Mouse (Mus musculus): ENCODE measurements at regions not wholly inside any gene's neighbourhood (a gene's known extent, or its start where the extent isn't known, plus 50 kb on each side); places are given as distances from the start of the nearest gene placed in this dataset.

DNA sequence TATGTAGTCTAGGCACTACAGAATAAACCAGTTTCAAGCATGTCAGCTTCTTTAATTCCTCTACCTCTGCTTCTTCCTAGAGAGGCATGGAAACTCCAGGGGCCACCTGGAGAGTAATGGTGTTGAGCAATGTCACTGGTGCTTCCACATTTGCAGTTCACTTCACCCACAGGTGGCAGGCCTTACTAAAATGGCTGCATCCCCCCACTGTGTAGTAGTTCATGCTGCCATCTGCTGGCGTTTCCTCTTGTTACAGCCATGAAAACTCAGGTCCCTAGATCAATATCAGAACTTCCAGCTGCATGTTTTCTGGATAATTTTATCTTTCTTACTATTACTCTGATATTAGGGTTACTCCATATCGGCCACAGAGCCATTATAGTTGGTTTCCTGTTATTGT is 336.2 kb upstream of the 2610001J05Rik start:
- H3K27me3 ChIP-seq (ENCODE audit: control insufficient read depth, insufficient read depth, low read length) = no peaks in the 10 kb centered on the region
- no peak overlapping the region for H3K4me3 ChIP-seq (ENCODE audit: control insufficient read depth in 1 of 2, insufficient read depth in 1 of 2, low read depth in 1 of 2, low read length in 2 of 2)
- H3K9ac ChIP-seq (ENCODE audit: low read length) = no peak overlapping the region
- H3K9me3 ChIP-seq (ENCODE audit: control insufficient read depth, low read length) = no peaks in the 10 kb centered on the region
- H3K4me1 ChIP-seq (ENCODE audit: control insufficient read depth in 2 of 2, insufficient read depth in 2 of 2, low read length in 2 of 2) = no peaks in the 10 kb centered on the region
- no peaks in the 10 kb centered on the region for H3K36me3 ChIP-seq (ENCODE audit: control insufficient read depth, insufficient read depth, low read length)
- ATAC-seq (ENCODE audit: insufficient number of reproducible peaks, insufficient read depth, low FRiP score, low read depth) = no peak
- no peak overlapping the region for H3K27ac ChIP-seq (replicated peaks in 1 of 2; ENCODE audit: control insufficient read depth in 1 of 2, insufficient read depth in 1 of 2, low read depth in 2 of 2, low read length in 2 of 2)
- 13% methylated on average over 2 of the region's 2 CpGs for WGBS
- H3K4me2 ChIP-seq (ENCODE audit: low read length) = no peak overlapping the region

DNA sequence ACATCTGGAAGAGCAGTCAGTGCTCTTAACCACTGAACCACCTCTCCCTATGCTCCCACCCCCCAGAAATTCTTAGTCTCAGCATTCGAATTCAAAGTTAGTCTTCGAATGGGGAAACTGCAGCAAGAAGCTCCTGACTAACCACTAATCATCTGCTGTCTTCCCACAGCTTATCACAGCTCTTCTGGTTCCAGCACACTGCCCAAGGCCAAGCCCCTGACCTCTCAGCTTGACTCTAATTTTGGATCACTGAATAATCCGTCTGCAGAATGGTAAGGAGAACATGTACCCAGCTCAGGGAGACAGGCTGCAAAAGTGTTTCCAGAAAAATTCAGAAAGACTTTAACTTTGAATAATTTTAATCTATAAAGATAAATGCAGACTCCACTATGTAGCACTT is 325.8 kb upstream of the 2610001J05Rik start:
- Histone ChIP-seq H3K9me3 (ENCODE audit: control insufficient read depth, low read length) (no peaks in the 10 kb centered on the region), H3K27me3 (ENCODE audit: control insufficient read depth, insufficient read depth, low read length) (no peaks in the 10 kb centered on the region), H3K9ac (ENCODE audit: low read length) (no peak overlapping the region), H3K36me3 (ENCODE audit: control insufficient read depth, insufficient read depth, low read length) (no peaks in the 10 kb centered on the region), H3K27ac (replicated peaks in 1 of 2; ENCODE audit: control insufficient read depth in 1 of 2, insufficient read depth in 1 of 2, low read depth in 2 of 2, low read length in 2 of 2) (no peak overlapping the region), H3K4me3 (ENCODE audit: control insufficient read depth in 1 of 2, insufficient read depth in 1 of 2, low read depth in 1 of 2, low read length in 2 of 2) (no peak overlapping the region), H3K4me2 (ENCODE audit: low read length) (no peak overlapping the region), H3K4me1 (ENCODE audit: control insufficient read depth in 2 of 2, insufficient read depth in 2 of 2, low read length in 2 of 2) (no peaks in the 10 kb centered on the region)
- WGBS = 36% methylated on average over 3 of the region's 3 CpGs
- no peak for ATAC-seq (ENCODE audit: insufficient number of reproducible peaks, insufficient read depth, low FRiP score, low read depth)

DNA sequence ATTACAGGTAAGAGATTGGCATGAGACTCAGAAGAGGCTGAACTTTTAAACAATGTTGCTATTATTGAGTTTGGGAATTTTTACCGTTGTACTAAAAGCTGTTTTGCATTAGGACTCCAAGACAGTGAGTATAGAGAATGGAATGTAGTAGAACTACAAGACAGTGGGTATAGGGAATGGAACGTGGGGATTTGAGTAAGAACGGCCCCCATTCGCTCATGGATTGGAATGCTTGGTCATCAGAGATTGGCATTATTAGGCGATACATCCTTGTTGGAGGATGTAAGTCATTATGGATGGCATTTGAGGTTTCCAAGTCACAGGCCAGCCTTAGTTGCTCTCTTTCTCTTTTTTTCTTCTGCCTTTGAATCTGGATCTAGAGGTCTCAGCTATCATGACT is 324.0 kb upstream of the 2610001J05Rik start:
- no peak for ATAC-seq (ENCODE audit: insufficient number of reproducible peaks, insufficient read depth, low FRiP score, low read depth)
- WGBS = 75% methylated on average over 5 of the region's 5 CpGs
- H3K4me1 ChIP-seq (ENCODE audit: control insufficient read depth in 2 of 2, insufficient read depth in 2 of 2, low read length in 2 of 2) = no peaks in the 10 kb centered on the region
- H3K36me3 ChIP-seq (ENCODE audit: control insufficient read depth, insufficient read depth, low read length) = no peaks in the 10 kb centered on the region
- no peak overlapping the region for H3K4me3 ChIP-seq (ENCODE audit: control insufficient read depth in 1 of 2, insufficient read depth in 1 of 2, low read depth in 1 of 2, low read length in 2 of 2)
- H3K27ac ChIP-seq (replicated peaks in 1 of 2; ENCODE audit: control insufficient read depth in 1 of 2, insufficient read depth in 1 of 2, low read depth in 2 of 2, low read length in 2 of 2) = no peak overlapping the region
- no peak overlapping the region for H3K4me2 ChIP-seq (ENCODE audit: low read length)
- H3K27me3 ChIP-seq (ENCODE audit: control insufficient read depth, insufficient read depth, low read length) = no peaks in the 10 kb centered on the region
- H3K9ac ChIP-seq (ENCODE audit: low read length) = no peak overlapping the region
- no peaks in the 10 kb centered on the region for H3K9me3 ChIP-seq (ENCODE audit: control insufficient read depth, low read length)

DNA sequence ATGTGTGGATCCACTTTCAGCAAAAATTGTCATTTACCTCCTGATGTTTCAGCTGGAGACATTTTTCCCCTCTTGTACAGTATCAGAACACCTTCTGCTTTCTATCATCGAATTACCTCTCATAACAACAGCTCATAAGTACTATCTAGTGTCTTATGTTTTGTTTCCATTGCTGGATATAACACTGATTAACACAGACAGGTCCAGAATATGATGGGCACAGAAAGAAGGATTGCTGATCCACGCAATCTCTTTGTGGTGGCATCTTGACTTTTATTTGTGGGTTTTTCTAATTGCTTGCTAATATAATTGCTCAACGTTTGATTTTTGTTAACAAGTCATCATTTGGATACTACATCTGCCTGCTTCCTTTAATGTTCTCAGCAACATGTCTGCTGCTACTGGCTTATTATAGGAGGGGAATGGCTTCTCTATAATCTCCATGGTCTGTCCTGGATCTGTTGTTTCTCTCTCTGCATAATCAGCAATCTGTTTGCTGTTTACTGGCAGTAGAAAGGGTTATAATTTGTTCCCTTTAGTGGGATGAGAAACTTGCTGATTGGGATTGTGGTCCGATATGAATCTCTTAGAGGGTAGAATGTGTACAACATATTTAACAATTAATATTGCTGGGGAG is 320.2 kb upstream of the 2610001J05Rik start:
- H3K4me3 ChIP-seq (ENCODE audit: control insufficient read depth in 1 of 2, insufficient read depth in 1 of 2, low read depth in 1 of 2, low read length in 2 of 2) = no peak overlapping the region
- no peak overlapping the region for H3K27ac ChIP-seq (replicated peaks in 1 of 2; ENCODE audit: control insufficient read depth in 1 of 2, insufficient read depth in 1 of 2, low read depth in 2 of 2, low read length in 2 of 2)
- no peaks in the 10 kb centered on the region for H3K36me3 ChIP-seq (ENCODE audit: control insufficient read depth, insufficient read depth, low read length)
- 79% methylated on average over 4 of the region's 4 CpGs for WGBS
- H3K4me1 ChIP-seq (ENCODE audit: control insufficient read depth in 2 of 2, insufficient read depth in 2 of 2, low read length in 2 of 2) = no peaks in the 10 kb centered on the region
- H3K9me3 ChIP-seq (ENCODE audit: control insufficient read depth, low read length) = no peaks in the 10 kb centered on the region
- no peaks in the 10 kb centered on the region for H3K27me3 ChIP-seq (ENCODE audit: control insufficient read depth, insufficient read depth, low read length)
- no peak overlapping the region for H3K9ac ChIP-seq (ENCODE audit: low read length)
- no peak for ATAC-seq (ENCODE audit: insufficient number of reproducible peaks, insufficient read depth, low FRiP score, low read depth)
- no peak overlapping the region for H3K4me2 ChIP-seq (ENCODE audit: low read length)

DNA sequence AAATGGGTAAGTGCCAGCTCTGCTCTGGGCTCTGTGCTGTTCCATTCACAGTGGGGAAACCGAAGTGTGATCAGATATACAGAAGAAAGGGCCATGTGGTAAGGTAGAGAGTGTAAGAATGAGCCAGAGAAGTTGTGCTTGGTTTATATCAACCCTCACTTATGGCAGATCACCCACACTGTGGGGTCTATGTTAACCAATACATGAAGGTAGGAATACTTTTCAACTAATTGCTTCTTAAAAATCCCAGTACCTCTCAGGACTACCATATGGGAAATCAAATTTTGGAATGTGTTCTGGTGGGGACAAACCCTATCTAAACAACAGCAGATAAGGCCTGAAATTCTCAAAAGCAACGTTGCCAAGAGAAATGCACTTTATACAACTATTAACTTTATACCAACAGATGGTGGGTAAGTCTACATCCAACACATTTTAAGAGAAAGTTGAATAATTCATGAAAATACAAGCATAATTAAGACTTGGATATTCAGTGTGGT is 314.7 kb upstream of the 2610001J05Rik start:
- Histone ChIP-seq H3K9ac (ENCODE audit: low read length) (no peak overlapping the region), H3K36me3 (ENCODE audit: control insufficient read depth, insufficient read depth, low read length) (no peaks in the 10 kb centered on the region), H3K9me3 (ENCODE audit: control insufficient read depth, low read length) (peaks cover 6% of the 10 kb centered on the region), H3K27ac (replicated peaks in 1 of 2; ENCODE audit: control insufficient read depth in 1 of 2, insufficient read depth in 1 of 2, low read depth in 2 of 2, low read length in 2 of 2) (no peak overlapping the region), H3K4me2 (ENCODE audit: low read length) (no peak overlapping the region), H3K27me3 (ENCODE audit: control insufficient read depth, insufficient read depth, low read length) (no peaks in the 10 kb centered on the region), H3K4me3 (ENCODE audit: control insufficient read depth in 1 of 2, insufficient read depth in 1 of 2, low read depth in 1 of 2, low read length in 2 of 2) (no peak overlapping the region), H3K4me1 (ENCODE audit: control insufficient read depth in 2 of 2, insufficient read depth in 2 of 2, low read length in 2 of 2) (no peaks in the 10 kb centered on the region)
- ATAC-seq (ENCODE audit: insufficient number of reproducible peaks, insufficient read depth, low FRiP score, low read depth) = no peak
- WGBS = 49% methylated on average over 2 of the region's 2 CpGs

DNA sequence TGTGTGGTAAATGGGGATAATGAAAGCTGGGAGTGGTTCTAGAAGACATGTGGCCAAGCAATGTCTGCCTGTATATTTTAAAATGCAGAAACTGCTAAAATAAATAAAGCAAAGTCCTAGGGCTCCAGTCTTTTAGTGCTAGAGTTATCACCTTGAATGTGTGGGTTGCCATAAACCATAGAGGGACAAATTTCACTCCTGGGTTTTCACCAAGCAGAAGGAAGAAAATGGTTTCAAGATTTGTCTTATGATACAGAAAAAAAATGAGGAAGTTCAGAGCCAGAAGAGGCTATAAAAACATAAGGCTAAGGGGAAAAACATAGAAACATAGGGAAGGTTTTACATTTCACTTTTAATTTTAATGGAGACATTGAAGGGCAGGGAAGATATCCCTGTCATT is 276.1 kb upstream of the 2610001J05Rik start:
- Histone ChIP-seq H3K27ac (replicated peaks in 1 of 2; ENCODE audit: control insufficient read depth in 1 of 2, insufficient read depth in 1 of 2, low read depth in 2 of 2, low read length in 2 of 2) (peak overlapping the region in 1 of 2 experiments; percentile 50; a peak in 1 of 4 replicates), H3K9ac (ENCODE audit: low read length) (no peak overlapping the region), H3K27me3 (ENCODE audit: control insufficient read depth, insufficient read depth, low read length) (no peaks in the 10 kb centered on the region), H3K36me3 (ENCODE audit: control insufficient read depth, insufficient read depth, low read length) (no peaks in the 10 kb centered on the region), H3K4me1 (ENCODE audit: control insufficient read depth in 2 of 2, insufficient read depth in 2 of 2, low read length in 2 of 2) (peaks cover 2 to 10% of the 10 kb centered on the region in 2 experiments; a peak in 3 of 4 replicates), H3K4me3 (ENCODE audit: control insufficient read depth in 1 of 2, insufficient read depth in 1 of 2, low read depth in 1 of 2, low read length in 2 of 2) (no peak overlapping the region), H3K4me2 (ENCODE audit: low read length) (0 out of 2 replicates have a peak overlapping the region, but pooled peaks have one; percentile 23), H3K9me3 (ENCODE audit: control insufficient read depth, low read length) (no peaks in the 10 kb centered on the region)
- no peak for ATAC-seq (ENCODE audit: insufficient number of reproducible peaks, insufficient read depth, low FRiP score, low read depth)

DNA sequence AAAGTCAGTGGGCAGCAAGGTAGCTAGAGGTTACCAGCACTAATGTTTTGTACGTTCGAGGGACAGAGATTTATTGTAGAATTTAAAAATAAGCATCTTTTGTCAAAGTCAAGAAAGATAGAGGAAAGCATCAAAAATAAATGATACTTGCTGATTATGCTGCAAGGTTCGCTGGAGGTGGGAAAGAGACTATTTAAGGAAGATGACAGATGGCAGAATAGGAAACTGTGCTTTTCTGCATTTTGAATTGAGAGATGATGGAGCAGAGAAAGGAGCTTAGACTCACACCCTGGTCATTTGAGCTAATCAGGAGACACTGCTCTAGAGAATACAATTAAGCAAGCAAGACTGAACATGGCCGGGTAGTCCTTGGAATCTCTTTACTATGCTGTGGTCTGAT is 275.1 kb upstream of the 2610001J05Rik start:
- H3K4me3 ChIP-seq (ENCODE audit: control insufficient read depth in 1 of 2, insufficient read depth in 1 of 2, low read depth in 1 of 2, low read length in 2 of 2) = no peak overlapping the region
- H3K4me1 ChIP-seq (ENCODE audit: control insufficient read depth in 2 of 2, insufficient read depth in 2 of 2, low read length in 2 of 2) = peaks cover 2 to 10% of the 10 kb centered on the region in 2 experiments; a peak in 3 of 4 replicates
- no peak overlapping the region for H3K27ac ChIP-seq (replicated peaks in 1 of 2; ENCODE audit: control insufficient read depth in 1 of 2, insufficient read depth in 1 of 2, low read depth in 2 of 2, low read length in 2 of 2)
- WGBS = 84% methylated on average over 4 of the region's 4 CpGs
- H3K4me2 ChIP-seq (ENCODE audit: low read length) = no peak overlapping the region
- no peaks in the 10 kb centered on the region for H3K27me3 ChIP-seq (ENCODE audit: control insufficient read depth, insufficient read depth, low read length)
- no peaks in the 10 kb centered on the region for H3K9me3 ChIP-seq (ENCODE audit: control insufficient read depth, low read length)
- H3K36me3 ChIP-seq (ENCODE audit: control insufficient read depth, insufficient read depth, low read length) = no peaks in the 10 kb centered on the region
- H3K9ac ChIP-seq (ENCODE audit: low read length) = no peak overlapping the region
- ATAC-seq (ENCODE audit: insufficient number of reproducible peaks, insufficient read depth, low FRiP score, low read depth) = no peak

Measured in heart, embryonic 14.5 days (tissue).